Mouse (Mus musculus) embryo, embryonic 11.5 days (tissue): ENCODE results near the gene Gm49369.
"Not testable (repeated sequence)": the region's sequence is repeated elsewhere in the genome, so short reads cannot be mapped to it uniquely, and the experiment has no call there.

Source experiments
- DNase-seq: peaks from one replicate; pipeline ENCODE4 v3.0.0-alpha.2; 2012; ENCODE audit warnings: low read depth, low spot score

Gm49369 gene

GRCm38 (mm10) chr7:142382567-142382966 lies at the start of gene Gm49369:
Gene Gm49369, minus strand, starts transcription at chr7:142382667.
- DNase-seq = no peak

DNA sequence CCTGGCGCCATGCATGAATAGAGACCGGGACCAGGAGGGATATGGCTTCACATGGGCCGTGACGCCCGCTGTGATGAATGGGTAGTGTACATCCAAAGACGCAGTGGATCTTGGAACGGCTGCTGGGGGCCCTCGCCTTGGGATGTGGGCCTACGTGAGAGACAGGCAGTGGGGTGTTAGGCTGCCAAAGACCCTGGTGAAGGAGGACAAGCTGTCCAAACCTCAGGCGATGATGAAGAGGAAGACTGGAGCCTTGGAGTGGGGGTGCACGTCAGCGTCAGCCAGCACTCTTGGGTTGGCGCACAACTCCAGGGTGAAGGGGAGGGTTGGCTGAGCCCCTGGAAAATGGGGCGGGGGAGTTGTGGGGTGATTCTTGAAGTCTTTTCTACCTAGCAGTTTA lies 48.6 kb upstream of the Gm49369 start:
- no peak for DNase-seq

DNA sequence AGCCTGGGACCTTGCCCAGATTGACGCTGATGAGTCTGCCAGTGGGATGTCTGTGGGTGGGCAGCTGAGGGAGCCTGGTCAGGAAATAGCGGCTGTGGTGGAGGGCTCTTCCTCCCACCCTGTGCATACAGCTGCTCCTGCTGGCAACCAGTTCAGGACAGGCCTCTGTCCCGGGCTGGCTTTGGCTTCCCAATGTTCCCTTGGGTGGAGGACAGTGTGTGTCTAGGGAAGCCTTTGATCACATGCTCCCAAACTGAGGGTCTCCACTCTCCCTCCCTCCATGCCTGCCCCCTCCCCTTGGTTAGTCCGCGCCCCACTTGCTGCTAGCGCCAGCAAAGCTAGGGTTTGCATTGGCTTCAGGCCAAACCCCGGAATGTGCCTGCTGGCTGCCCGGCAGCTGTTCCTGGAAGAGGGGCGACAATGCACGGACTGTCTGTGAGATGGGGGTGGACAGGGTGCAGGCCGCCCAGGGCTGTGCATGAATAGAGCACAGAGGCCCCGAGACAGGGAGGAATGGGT lies 47.8 kb upstream of the Gm49369 start:
- DNase-seq = peak; percentile 22

GRCm38 (mm10) chr7:142428213-142428612 lies 45.7 kb upstream of the Gm49369 start:
- DNase-seq = peak; percentile 53

- no peak for DNase-seq
These were observed 43.3 kb upstream of the Gm49369 start for GRCm38 (mm10) chr7:142425641-142426213.

GRCm38 (mm10) chr7:142421826-142422225 lies 39.4 kb upstream of the Gm49369 start:
- no peak for DNase-seq

DNA sequence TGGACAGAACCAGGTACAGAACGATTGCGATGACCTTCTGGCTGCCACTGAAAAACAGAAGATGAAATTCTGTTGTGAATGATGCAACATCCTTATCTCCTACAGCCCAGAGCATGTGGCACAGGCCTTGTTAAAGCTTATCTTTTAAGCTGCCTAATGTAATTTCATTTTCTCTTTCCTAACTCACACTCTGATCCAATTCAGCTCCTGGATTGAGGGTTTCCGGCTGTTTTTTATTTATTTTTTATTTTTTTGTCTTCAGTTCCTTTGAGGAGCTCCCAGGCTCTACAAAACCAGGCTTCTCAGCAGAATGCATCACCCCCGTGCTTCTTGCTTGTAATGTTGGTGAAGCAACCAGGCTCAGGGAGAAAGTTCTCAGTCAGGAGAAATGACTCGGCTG lies 37.4 kb upstream of the Gm49369 start:
- no peak for DNase-seq

- DNase-seq = no peak
These were observed 36.2 kb upstream of the Gm49369 start for GRCm38 (mm10) chr7:142418679-142419078.

DNA sequence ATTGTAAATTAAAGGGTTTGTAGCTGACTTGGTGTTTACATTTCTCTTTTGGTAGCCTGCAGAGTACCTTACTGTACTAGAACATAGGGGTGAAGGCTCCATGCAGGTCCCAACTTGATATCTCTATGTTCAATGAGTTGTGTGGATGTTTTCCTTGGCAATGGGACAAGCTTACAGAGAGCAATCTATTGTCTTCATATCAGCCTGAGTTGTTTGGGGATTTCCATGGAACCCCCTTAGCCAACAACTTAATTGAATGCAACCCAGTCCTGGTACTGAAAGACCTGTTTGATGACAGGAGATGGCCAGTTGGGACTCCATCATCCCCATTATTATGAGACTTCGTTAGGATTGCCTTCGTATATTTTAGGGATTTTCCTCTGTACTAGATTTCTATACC lies 35.6 kb upstream of the Gm49369 start:
- no peak for DNase-seq

DNA sequence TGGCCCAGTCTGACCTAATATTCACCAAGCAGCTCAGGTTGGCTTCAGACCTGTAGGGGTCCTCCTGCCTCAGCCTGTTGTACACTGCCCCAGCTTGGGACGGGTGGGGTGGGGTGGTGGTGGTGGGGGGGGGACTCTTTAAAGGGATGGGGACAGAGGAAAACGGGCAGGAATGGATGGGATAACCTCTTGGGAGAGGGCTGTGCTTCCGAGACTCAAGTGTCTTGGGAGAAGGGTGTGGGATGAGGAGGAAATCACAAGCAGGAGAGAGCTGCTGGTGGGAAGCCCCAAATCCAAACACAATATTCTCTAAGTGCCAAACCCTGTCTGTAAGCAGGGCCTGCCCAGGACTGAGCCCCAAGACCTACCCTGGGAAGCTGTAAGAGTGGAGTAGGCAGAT lies 33.8 kb upstream of the Gm49369 start:
- no peak for DNase-seq

- DNase-seq = no peak
These were observed 32.8 kb upstream of the Gm49369 start for GRCm38 (mm10) chr7:142415314-142415713.

DNA sequence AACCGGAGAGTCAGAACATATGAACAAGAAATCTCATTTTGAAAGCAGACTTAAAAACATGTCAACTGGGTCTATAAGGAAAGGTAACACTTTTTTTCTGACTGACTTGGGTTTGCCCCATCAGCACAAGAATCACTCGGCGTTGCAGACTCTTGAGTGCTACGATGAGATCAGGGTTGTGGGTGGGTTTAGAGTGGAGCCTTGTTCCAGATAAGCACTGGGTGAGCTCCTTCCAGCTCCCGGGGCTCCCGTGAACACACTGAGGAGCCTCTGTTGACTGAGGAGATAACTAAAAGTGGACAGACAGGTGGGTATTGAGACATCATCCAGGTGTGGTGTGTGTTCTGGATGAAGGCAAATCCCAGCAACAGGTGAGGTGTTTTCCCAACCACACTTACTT lies 30.8 kb upstream of the Gm49369 start:
- no peak for DNase-seq

DNA sequence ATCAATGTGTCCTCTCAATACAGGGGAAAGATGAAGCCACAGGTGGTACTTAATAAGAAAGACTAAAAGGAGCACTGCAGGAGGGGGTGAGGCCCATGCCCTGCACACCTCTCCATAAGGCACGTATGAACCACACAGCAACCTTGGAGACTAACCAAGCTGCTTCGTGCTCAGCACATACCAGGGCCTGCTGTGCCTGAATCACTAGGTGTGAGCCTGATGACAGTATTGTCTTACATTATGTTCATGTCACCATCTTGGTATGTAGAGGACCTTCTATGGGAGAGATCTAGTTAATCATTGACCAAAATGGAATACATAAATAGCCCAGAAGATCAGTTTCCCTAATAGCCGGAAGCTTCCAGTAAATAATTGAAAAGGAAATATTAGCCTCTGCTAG lies 27.1 kb upstream of the Gm49369 start:
- DNase-seq = no peak

DNA sequence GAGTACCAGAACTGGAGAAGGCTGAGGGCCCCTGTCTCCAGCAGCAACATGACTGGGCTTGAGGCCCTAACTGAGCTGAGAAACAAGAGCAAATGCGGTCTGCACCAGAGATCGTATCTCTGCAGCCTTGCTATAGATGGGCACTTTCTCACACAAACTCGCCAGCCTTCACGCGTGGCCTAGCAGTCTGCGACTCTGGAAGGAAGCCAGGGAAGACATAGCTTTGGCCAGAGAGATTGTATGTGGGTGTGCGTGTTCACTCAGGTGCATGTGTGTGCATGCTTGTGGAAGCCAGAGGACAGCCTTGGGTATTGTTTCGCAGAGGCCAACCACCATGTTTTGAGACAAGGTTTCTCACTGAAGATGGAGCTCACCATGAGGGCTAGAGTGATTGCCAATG lies 26.2 kb upstream of the Gm49369 start:
- no peak for DNase-seq

- no peak for DNase-seq
These were observed 25.5 kb upstream of the Gm49369 start for GRCm38 (mm10) chr7:142407935-142408334.

DNA sequence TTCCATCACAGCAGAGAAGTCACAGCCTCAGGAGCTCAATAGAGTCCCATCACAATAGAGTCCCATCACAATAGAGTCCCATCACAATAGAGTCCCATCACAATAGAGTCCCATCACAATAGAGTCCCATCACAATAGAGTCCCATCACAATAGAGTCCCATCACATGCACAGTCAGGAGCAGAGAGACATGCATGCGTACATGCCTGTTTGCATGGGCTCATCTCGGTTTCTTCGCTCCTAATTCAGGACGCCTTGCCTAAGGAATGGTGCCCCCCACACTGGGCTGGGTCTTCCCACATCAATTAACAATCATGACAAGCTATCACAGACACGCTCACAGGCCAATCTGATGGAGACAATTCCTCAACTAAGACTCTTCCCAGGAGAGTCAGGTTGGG lies 22.7 kb upstream of the Gm49369 start:
- DNase-seq = not testable (repeated sequence)

DNA sequence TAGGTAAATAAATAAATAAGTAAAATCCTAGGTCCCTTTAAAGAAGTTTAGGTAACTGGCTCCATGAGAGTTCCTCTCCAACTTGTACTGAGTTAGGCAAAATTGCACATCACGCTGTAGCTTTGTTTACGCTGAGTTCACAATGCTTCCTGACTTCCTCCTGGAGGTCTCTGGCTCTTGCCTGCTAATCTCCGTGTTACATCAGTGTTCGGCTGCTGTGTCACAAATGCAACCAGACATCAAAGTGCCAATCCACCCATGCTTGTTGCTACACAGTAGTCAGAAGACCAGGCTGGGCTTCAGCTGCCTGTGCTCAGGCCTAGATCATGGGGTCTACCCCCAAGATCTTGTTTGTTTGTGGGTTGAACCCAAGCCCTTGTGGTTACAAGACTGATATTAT lies 21.1 kb upstream of the Gm49369 start:
- DNase-seq = no peak

GRCm38 (mm10) chr7:142400750-142401142 lies 18.3 kb upstream of the Gm49369 start:
- no peak for DNase-seq

DNA sequence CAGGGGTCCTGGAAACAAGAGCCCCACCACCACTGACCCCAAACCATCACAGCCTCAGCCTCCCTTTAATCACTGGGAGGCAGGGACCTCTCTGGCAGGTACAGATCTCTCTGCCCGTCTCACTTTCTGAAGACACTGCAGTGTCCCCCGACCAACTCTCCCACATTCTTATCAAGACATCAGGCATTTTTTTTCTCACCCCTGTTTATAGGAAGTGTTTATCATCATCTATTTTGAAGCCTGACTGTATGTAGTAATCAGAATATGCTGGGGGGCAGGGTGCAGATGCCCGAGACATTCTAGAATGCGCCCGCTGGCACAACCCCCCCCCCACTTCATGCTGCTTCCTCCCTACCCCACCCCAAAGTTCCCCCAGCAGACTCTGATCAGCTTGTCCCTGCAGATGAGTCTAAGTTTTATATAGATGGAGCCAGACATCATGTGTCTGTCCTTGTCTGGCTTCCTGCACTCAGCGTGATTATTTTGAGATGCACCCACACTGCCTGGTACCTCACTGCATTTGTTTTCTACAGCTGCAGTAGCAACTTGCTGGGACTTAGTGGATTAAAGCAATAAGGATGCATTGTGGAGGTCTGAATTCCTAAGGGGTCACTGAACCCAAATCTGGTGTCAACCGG lies 17.8 kb upstream of the Gm49369 start:
- DNase-seq = no peak

GRCm38 (mm10) chr7:142399250-142399649 lies 16.8 kb upstream of the Gm49369 start:
- no peak for DNase-seq

GRCm38 (mm10) chr7:142398052-142398451 lies 15.6 kb upstream of the Gm49369 start:
- no peak for DNase-seq

GRCm38 (mm10) chr7:142396611-142397010 lies 14.1 kb upstream of the Gm49369 start:
- DNase-seq = no peak

DNA sequence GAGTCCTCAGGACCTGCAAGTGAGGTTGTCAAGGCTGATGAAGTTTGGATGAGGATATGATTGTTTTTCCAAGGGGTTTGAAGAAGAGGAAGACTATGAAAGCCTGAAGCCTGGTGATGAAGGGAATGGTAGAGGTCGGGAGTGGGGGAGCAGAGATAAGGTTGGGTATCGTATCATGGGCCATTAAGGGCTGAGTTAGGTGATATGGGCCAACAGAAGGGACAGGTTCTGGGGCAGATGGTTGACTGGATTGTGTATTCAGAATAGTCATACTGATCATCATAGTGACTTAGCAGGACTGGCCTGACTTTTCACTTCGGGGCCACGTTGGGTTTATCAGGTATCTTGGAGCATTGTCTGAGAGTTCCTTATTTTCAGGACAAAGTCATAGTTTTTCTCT lies 13.0 kb upstream of the Gm49369 start:
- DNase-seq = no peak
